Mouse (Mus musculus) left cerebral cortex, adult 11 months (tissue): ENCODE data around the gene Tax1bp3.

ENCODE experiments used
- DNase-seq: peaks from one replicate; pipeline ENCODE4 v3.0.0; 2022; ENCODE audit warnings: low spot score

The Tax1bp3 gene

DNA sequence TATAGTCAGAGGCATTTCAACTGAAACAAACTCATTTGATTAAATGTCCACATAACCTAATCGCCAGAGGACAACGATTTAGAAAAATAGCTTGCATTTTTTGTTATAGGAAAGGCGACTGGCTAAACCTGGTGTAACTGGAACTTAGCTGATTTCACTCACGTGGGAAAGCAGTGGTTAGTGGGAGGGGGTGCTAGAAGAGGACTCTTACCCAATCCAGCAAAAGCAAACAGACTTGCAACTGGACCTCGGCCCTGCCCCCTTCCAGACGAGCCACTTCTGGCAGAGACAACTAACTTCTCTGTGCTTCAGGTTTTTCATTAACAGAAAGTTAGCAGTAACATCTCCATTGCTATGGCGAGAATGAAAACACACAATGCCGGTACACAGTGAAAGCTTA, 1.3 kb upstream of the Tax1bp3 start:
- no peak for DNase-seq

- no peak for DNase-seq
Observed at GRCm38 (mm10) chr11:73176186-73176585, 697 bp upstream of the Tax1bp3 start.

DNA sequence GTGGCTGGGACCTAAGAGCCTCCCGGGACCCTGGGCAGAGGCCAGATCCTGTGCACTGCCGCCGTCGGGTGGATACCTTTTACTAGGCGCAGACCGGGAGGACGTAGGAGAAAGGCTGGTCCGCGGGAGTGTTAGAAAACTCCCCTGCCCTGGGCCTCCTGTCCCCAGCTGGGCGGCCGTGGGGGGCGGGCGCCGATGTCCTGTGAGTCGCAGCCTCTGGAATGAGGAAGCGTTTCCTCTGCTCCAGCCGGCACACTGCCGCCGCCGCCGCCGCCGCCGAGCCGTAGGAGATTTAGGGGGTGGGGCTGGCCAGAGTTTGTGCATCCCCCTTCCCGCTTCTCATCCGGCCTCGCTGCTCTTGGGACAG, 609 bp downstream of the Tax1bp3 start:
- DNase-seq, result no peak

- no peak for DNase-seq
Observed at GRCm38 (mm10) chr11:73177895-73178294, 1.0 kb downstream of the Tax1bp3 start.

DNA sequence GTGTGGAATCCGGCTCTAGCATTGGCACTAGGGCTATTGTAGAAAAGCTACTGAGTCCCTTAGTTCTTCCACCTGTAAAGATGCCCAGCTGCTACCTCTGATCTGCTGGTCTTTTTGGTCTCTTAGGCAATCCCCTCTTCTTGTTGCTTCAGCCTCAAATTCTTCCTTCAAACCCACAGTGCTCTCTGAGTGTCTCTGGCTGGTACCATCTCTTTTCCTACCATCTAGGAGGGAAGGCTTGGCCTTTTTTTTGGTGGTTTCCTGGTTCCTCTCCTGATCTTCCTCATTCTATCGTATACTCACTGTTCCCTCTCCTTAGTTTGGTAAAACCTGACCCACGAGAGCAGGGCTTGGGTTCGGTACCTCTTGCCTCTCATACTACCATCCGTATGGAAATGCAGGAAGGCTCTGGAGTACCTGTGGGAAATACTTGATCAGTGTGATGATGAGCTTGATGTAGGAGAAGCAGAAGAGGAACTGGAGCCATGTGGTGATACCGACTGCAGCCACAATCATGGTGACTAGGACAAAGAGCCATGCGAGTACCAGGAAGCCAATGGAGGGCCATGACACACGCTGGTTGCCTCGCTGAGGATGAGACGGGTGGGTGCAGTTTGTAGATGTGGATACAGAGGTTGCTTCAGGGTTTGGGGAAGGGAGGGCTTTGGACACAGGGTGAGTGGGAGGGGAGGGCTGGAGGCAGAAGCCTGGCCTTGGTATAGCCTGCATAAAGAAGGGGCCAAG, 9.2 kb downstream of the Tax1bp3 start:
- no peak for DNase-seq

DNA sequence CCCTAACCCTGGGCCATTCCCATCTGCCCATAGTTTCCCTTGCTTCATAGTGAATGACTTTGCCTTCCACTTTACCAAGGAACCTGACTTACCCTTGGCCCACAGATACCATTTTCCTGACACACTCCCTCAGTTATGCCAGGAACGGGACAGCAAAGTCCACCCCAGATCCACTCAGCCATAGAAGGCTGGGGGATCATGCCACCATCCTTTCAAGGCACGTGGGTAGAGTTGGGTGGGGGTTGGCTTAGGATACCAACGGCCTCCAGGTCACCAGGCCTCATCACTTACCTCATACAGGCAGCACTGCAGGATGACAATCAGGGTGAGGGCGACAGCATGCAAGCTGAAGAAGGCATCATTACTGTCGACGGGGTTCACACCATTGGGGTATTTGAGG, 10.3 kb downstream of the Tax1bp3 start:
- DNase-seq, result no peak

GRCm38 (mm10) chr11:73193047-73193446, 16.2 kb downstream of the Tax1bp3 start:
- DNase-seq, result no peak

- DNase-seq, result no peak
Observed at GRCm38 (mm10) chr11:73194444-73194843, 17.6 kb downstream of the Tax1bp3 start.

- DNase-seq, result no peak
Observed at GRCm38 (mm10) chr11:73198190-73198589, 21.3 kb downstream of the Tax1bp3 start.

DNA sequence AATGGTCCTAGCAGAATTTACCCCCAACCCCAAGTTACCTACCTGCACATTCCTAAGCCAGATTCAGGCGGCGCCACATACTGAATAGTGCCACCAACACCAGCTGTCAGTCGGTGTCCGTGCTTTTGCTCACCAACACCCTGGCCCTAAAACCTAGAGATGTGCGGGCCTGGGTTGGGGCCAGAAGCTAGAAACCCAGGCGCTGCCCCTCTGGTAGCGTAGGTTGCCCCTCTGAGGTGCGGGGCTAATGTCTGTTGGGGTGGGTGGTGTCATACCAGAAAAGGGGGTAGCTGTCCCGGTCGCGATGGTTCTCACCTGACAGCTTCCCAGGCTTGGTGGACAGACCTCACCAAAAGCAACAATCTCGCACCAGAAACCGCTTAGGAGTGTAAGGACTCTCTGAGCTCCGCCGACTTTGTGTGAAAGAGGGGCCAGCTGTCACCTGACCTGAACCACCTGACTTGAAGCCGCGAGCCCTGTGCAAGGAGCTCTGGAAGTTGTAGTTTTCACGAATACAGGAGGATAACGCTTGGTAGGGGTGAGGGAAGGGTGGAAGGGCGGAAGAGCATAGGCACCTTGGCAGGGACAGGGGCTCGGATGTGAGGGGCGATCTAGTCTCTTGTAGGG, 21.8 kb downstream of the Tax1bp3 start, which contains the start of gene Ctns:
Gene Ctns (minus strand): TSS at position 440 of the 627 bp plus-strand sequence.
- peak; percentile 88 for DNase-seq

DNA sequence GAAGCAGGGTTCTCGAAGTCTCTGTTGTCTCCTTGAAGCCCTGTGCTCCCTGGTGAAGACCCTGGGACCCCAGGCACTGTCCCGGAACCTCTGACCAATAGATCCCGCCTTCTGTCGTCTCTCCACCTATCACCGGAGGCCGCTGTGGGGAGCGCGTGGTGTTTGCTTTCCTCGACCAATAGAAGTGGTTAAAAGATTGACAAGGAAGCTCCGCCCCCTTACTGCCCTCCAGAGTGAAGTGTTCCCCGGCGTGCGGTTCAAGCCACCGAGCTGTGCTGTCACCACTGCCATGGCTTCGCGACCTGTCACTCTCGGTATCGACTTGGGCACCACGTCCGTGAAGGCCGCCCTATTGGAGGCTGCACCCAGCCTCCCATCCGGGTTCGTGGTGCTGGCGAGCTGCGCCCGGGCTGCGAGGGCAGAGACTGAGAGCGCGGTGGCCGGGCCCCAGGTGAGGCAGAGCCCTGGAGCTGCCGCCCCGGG, 22.4 kb downstream of the Tax1bp3 start, which contains the start of gene Shpk:
Gene Shpk (plus strand): TSS at position 231 of the 483 bp plus-strand sequence.
- DNase-seq, result peak; percentile 96

DNA sequence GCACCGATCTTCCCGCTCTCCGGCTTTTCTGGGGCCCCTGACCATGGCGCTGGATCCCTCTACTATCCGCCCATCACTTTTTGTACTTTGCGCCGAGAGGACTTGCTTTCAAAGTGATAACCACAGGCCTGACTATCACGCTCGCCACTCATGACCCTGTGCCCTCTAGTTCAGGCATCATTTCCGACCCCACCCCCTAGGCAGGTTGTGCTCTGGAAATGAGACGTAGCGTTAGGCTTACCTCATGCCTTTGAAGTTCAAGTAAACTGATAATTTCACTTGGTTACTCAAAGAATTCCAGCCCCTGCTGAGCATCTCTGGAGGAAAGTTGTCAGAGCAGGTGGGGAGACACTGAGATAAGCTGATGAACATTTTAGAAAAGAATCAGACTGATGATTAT, 23.0 kb downstream of the Tax1bp3 start:
- DNase-seq, result no peak

DNA sequence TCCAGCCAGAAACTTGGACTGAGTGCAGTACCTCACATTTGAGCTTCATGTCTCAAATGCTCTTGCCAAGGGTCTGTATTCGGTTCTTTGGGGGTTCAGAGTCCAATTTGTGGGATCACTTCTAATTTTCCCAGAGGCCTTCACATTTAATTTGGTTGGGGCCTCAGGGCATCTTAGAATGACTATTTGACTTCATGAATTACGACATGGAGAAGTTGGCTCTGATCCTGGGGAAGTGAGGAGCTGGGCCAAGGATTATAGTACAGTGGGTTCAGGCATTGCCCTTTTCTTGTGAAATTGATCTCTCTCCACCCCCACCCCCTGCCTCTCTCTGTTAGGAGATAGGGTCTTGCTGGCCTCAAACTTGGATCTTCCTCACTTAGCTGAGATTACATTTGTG, 24.1 kb downstream of the Tax1bp3 start:
- no peak for DNase-seq

DNA sequence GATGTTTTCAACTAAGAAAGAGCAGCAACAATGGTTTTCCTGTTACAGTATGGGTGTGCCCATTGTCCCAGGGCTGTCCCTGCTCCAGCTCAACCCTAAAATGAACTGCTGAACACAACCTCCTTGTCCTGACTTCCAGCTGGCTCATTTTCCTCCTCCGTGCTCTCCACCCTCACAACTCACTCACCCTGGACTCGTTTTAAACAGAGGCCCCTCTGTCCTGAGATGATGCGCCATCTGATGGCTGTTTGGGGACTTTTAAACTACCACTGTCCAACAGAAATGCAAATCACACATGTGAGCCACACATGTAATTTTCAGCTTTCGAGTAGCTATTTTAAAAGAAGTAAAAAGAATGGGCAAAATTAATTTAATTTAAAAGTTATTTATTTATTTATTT, 24.7 kb downstream of the Tax1bp3 start:
- no peak for DNase-seq

DNA sequence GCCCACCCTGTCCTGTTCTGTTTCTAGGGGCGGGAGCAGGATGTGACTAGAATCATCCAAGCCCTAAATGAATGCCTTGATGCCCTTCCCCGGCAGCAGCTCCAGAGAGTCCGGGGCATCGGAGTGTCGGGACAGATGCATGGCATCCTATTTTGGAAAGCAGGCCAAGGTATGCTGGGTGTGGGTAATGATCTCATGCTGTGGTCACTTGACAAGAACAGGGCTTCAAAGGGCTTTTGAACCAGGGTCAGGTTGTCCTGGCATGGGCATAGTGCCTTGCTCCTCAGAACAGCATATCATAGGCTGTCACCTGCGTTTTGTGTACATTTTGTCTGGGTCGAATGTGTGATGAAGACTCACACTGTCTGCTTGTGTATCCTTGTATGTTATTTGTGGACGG, 27.0 kb downstream of the Tax1bp3 start:
- DNase-seq, result no peak

- DNase-seq, result no peak
Observed at GRCm38 (mm10) chr11:73205194-73205593, 28.3 kb downstream of the Tax1bp3 start.

DNA sequence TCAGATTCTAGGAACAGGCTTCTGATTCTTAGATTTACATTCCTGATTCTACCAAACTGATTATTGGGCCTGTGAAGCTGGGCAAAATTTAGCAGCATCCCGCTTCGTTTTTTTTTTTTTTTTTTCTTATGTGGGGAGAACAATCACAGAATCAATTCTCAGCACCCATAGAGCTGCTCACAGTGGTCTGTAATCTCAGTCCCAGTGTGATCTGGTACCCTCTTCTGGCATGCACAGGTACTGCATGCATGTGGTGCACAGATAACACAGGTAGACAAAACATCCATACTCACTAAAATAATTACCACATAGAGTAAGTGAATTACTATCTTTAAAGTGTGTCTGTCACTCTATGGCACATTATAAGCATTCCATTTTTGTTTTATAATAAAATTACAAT, 30.7 kb downstream of the Tax1bp3 start:
- no peak for DNase-seq

DNA sequence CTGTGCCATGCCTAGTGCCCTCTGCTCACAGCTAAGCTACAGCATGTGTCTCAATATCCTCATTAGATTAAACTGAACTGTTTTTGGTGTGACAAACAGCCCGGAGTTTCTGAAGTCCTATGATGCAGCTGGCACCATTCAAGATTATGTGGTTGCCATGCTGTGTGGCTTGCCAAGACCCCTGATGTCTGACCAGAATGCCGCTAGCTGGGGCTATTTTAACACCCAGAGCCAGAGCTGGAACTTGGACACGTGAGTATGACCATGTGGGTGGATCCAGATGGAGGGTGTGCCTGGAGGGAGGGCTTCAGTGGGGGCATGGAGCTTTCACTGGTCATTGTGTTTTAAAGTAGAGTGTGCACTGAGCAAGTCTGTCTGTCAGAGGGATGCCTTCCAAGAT, 37.1 kb downstream of the Tax1bp3 start:
- DNase-seq, result no peak

DNA sequence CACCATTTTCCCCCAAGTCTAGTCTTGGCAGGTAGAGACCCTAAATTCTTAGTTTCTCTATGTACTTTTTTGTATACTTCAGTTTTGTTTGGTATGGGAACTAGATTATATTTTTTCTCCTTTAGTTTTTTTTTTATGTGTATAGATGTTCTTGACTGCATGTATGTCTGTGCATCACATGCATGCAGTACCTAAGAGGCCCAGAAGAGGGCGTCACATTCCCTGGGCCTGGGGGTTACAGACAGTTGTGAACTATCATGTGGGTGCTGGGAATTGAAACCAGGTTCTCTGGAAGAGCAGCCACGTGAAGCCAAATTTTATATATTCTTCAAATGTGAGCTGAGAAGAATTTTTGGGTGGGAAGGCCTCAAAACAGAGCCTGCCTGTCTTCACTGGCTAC, 42.8 kb downstream of the Tax1bp3 start:
- DNase-seq, result no peak

DNA sequence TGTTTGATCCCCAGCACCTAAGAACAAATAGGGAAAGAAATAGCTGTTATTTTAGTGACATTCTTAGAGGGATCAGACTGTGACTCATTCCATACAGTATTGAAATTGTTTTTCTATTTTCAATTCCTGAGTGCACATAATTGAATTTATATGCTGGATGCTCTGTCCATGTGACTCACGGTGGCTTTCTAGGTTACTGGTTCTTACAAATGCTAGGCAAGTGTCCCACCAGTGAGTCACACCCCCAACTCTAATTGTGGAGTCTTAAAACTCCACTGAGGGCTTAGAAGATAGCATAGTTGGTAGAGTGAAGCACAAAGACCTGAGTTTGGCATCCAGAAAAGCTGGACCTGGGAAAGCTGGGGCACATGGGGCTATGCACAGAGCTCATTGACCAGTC, 43.8 kb downstream of the Tax1bp3 start:
- DNase-seq, result no peak

DNA sequence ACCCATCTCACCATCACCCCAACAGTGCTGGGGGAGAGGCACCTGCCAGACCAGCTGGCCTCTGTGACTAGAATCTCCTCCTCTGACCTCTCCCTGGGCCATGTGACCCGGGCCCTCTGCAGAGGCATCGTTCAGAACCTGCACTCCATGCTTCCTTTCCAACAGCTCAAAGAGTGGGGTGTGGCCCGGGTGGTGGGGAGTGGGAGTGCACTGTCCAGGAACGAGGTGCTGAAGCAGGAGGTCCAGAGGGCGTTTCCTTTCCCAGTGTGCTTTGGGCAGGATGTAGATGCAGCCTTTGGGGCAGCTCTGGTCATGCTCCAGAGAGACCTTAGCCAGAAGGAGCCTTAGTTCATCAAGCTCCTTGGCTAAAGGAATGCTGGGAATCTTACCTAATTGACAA, 46.0 kb downstream of the Tax1bp3 start:
- DNase-seq, result no peak

DNA sequence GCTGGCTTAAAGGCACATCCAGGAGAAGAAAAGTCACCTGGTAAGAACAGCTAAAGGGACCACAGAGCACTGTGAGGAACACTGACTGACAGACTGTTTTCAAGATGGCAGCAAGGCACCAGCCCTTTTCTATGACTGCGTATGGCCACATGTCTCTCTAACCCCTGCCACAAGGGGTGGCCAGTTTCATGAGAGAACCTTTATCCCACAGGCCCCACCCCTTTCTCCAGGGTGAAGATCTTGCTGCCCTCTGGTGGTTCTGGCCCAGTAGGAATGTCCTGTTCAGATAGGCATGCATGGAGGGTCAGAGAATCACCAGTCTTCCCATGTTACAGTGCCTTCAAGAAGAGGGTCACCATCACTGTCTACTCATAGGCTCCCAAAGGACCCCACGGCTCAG, 47.1 kb downstream of the Tax1bp3 start:
- DNase-seq, result no peak

DNA sequence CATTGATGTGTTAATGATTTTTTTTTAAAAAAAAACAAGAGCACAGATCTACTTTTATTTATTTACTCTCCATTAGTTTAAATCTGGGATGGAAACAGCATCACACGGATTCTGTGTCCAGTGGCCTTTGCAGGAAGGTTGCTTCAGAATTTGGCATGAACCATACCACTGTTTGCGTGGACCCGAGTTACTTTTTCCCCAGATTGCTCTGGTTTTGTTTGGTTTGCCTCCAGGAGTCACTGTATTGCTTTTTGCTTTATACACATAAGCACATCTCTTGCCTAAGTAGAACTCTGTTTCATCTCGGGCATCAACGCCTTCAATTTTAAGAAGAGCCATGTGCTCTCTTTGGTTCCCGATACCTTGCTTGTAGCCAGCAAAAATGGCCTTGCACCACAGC, 49.0 kb downstream of the Tax1bp3 start:
- DNase-seq, result no peak

GRCm38 (mm10) chr11:73228881-73229280, 52.0 kb downstream of the Tax1bp3 start:
- DNase-seq, result no peak
